Mouse (Mus musculus): ENCODE results near the gene Nrros.
A peak's percentile ranks its signal among the peaks of the same experiment; 100 is the strongest.

Gene Nrros

GRCm38 (mm10) chr16:32165281-32165821 lies at the start of gene Nrros:
Nrros (minus strand) TSS chr16:32165594.
- peak; percentile 83 for DNase-seq

GRCm38 (mm10) chr16:32214804-32215576 lies 49.6 kb upstream of the Nrros start:
- DNase-seq, result no peak

- DNase-seq, result no peak
Observed at GRCm38 (mm10) chr16:32214156-32214555, 48.8 kb upstream of the Nrros start.

- DNase-seq, result no peak
Observed at GRCm38 (mm10) chr16:32204902-32205301, 39.5 kb upstream of the Nrros start.

GRCm38 (mm10) chr16:32202681-32203080 lies 37.3 kb upstream of the Nrros start:
- DNase-seq, result no peak

GRCm38 (mm10) chr16:32201004-32201325 lies 35.6 kb upstream of the Nrros start:
- DNase-seq, result no peak

- DNase-seq, result no peak
Observed at GRCm38 (mm10) chr16:32200256-32201003, 35.0 kb upstream of the Nrros start.

GRCm38 (mm10) chr16:32190011-32190441 lies 24.6 kb upstream of the Nrros start:
- no peak for DNase-seq

GRCm38 (mm10) chr16:32189109-32189508 lies 23.7 kb upstream of the Nrros start:
- DNase-seq, result no peak

GRCm38 (mm10) chr16:32186056-32186455 lies 20.7 kb upstream of the Nrros start:
- DNase-seq, result peak; percentile 80

GRCm38 (mm10) chr16:32179333-32179901 lies 14.0 kb upstream of the Nrros start, which contains the start of gene Bex6:
Bex6 (plus strand) TSS chr16:32179823.
- DNase-seq, result no peak

- no peak for DNase-seq
Observed at GRCm38 (mm10) chr16:32176896-32177686, 11.7 kb upstream of the Nrros start.

- DNase-seq, result no peak
Observed at GRCm38 (mm10) chr16:32175029-32175428, 9.6 kb upstream of the Nrros start.

GRCm38 (mm10) chr16:32174340-32175005 lies 9.1 kb upstream of the Nrros start:
- no peak for DNase-seq

- no peak for DNase-seq
Observed at GRCm38 (mm10) chr16:32173401-32173800, 8.0 kb upstream of the Nrros start.

- no peak for DNase-seq
Observed at GRCm38 (mm10) chr16:32171031-32171731, 5.8 kb upstream of the Nrros start.

- peak; percentile 88 for DNase-seq
Observed at GRCm38 (mm10) chr16:32167819-32168545, 2.6 kb upstream of the Nrros start.

- no peak for DNase-seq
Observed at GRCm38 (mm10) chr16:32164396-32165027, 882 bp downstream of the Nrros start.

GRCm38 (mm10) chr16:32163891-32164290 lies 1.5 kb downstream of the Nrros start:
- no peak for DNase-seq

GRCm38 (mm10) chr16:32163392-32163791 lies 2.0 kb downstream of the Nrros start:
- no peak for DNase-seq

Data from cerebellum, adult 11-12 months (tissue).